Mouse (Mus musculus) G1E (cell line): ENCODE measurements around the gene L3mbtl4.

ENCODE experiments used
- CTCF ChIP-seq: IDR thresholded peaks from 2 replicates; pipeline ENCODE4 v1.5.1; 2012; ENCODE audit warnings: low read depth, low read length, inconsistent platforms, mixed read lengths
- GATA1 ChIP-seq: IDR thresholded peaks from 2 replicates; pipeline ENCODE4 v1.6.1; 2012; ENCODE audit warnings: borderline replicate concordance, low read length, inconsistent platforms, mixed read lengths
- POLR2AphosphoS5 ChIP-seq: IDR thresholded peaks from 2 replicates; pipeline ENCODE4 v1.6.1; 2012; ENCODE audit warnings: low read depth, low read length, inconsistent platforms; ENCODE audit not compliant: insufficient replicate concordance
- TAL1 ChIP-seq: conservative IDR thresholded peaks from 2 replicates; pipeline ENCODE4 v1.6.1; 2012; ENCODE audit warnings: low read depth, low read length, inconsistent platforms, mixed read lengths

- TF ChIP-seq CTCF (no peak), TAL1 (no peak), GATA1 (no peak), POLR2AphosphoS5 (no peak)
These were observed 59.8 kb downstream of the L3mbtl4 start for GRCm38 (mm10) chr17:68333382-68333781.
